Mouse (Mus musculus): ENCODE measurements around the gene Rasgrp1.

Rasgrp1 gene

GRCm38 (mm10) chr2:117335552-117336188 is 7.1 kb downstream of the Rasgrp1 start:
- DNase-seq (ENCODE audit: low spot score in 2 of 2) = no peak

DNA sequence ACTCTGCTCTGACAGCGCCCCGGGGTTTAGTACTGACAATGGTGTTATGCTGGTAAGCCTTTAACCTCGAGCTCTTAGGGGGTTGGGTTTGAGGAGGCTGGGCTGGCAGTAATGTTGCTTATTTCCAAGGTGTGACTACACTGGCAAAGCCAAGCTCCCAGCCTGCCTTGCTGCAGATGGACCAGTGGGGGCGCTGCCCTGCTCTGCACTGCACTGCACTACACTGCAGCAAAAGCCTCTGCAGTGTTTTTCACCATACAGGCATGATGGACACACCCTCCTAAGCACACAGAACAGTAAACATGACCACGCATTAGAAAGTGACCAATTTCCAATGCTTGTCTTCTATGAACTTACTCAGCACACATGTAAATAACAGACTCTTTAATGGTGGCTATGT is 11.2 kb downstream of the Rasgrp1 start:
- no peak for DNase-seq (ENCODE audit: low spot score in 2 of 2)

DNA sequence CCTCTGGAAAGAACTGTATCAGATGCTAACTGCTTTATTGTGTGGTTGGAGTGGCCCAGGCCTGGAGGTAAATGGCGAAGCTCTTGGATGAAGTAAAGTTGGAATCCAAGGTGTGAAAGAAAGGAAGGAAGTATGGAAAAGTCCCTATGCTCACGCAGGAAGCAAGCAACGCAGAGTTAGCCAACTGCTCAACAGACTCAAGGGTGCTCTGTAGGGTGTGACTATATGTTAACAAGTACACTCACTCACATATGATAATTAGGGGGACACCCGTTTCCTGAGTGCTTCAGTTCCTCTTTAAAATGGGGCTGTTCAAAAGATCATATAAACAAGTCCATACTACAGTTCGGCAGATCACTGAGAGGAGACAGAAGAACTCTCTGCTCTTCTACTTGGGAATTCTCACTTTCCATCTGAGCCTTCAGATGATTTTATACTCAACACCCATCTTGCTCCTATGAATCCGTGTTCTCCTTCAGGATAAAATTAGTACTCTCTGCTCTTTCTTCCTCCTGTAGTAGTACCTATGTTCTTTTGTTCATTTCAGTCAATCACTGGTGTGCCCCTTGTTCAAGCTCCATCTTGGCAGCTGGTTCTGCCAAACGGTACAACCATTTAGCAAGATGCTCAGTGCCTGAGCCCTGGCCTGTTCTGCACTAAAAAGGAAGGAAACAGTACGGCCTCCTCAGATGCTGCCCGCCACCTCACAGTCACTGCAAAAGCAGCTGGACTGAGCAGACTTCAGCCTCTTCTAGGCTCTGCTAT is 14.1 kb downstream of the Rasgrp1 start:
- DNase-seq (ENCODE audit: low spot score in 2 of 2) = no peak

- no peak for DNase-seq (ENCODE audit: low spot score in 2 of 2)
Measured at GRCm38 (mm10) chr2:117322399-117322798, 20.4 kb downstream of the Rasgrp1 start.

DNA sequence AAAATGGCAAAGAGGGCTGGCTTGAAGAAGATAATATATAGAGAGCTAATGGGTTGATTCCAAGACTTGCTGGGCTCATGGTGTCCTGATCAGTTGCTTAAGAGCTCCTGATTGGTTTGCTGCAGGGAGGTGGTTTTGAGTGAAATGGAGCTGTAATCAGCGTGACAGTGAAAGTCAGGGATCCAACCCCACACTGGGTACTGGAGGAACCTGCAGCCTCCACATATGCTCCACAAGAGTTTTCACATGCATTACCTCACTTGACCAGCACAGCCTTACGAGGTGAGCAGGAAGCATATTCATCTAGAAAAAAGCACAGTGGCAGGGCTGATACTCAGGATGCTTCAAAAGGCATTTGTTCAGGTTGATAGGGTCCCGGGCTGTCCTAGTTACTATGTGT is 21.6 kb downstream of the Rasgrp1 start:
- DNase-seq (ENCODE audit: low spot score in 2 of 2) = no peak

DNA sequence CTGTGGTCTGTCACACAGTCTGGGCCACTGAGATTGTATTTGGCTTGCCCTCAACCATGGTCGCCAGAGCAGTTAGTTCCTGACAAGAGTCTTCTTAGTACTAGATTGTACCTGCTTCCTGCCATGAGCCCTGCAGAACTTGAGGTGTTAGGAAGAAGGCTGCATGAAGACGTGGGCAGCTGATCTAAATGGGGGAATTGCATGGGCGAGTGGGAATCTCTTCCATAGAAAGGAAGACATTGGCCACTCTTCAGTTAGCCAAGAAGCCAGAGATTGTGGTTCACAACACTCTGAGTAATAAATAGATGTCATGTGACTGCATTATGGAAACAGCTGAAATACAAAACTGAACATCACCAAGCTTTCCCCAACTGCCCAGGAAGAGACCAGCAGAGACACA is 23.8 kb downstream of the Rasgrp1 start:
- no peak for DNase-seq (ENCODE audit: low spot score in 2 of 2)

DNA sequence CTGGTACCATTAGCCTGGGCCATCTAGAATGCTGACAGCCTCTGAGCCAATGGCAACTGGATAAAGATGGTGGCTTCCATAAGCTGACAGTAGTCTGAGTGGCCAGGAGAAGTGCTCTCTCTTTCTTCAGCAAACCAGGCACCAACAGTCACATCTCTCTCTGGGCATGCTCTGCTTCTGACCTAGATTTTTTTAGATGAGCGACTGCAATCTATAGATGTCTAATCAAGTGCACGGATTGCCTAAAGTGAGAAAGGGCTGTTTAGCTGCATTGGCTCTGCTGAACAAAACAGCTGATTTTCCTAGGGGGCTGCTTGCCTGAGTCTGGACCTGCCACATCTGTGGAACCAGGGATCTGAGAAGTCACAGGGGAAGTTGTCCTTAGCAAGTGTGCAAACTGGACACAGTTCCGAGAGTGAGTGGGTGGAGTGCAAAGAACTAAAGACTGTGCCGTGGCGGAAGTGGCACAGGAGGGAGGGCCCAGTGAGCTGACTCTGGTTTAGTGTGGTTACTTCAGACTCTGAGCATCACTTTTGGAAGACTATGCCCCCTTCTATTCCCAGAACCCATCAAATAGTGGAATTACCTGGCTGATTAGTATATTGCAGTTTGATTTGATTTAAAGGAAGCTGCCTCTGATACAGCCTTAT is 29.1 kb downstream of the Rasgrp1 start:
- DNase-seq (ENCODE audit: low spot score in 2 of 2) = no peak

- no peak for DNase-seq (ENCODE audit: low spot score in 2 of 2)
Measured at GRCm38 (mm10) chr2:117312441-117312895, 30.3 kb downstream of the Rasgrp1 start.

- DNase-seq (ENCODE audit: low spot score in 2 of 2) = no peak
Measured at GRCm38 (mm10) chr2:117312030-117312429, 30.8 kb downstream of the Rasgrp1 start.

DNA sequence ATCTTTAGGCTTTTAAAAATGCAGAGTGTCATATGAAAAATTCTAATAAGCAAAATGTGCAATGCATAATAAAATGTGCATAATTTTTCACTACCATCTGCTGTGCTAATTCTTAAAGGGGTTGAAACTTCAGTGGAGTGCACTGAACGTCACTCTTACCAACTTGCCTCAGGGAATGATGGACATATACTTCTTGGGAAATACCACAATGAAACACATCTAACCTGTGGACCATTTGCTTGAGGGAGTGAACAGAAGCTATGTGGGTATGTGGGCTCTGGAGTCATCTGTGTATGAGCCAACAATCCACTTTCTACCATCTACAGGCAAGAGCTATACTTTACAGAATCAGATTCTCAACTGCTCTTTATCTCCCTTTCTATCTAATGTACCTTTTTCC is 31.5 kb downstream of the Rasgrp1 start:
- DNase-seq (ENCODE audit: low spot score in 2 of 2) = no peak

DNA sequence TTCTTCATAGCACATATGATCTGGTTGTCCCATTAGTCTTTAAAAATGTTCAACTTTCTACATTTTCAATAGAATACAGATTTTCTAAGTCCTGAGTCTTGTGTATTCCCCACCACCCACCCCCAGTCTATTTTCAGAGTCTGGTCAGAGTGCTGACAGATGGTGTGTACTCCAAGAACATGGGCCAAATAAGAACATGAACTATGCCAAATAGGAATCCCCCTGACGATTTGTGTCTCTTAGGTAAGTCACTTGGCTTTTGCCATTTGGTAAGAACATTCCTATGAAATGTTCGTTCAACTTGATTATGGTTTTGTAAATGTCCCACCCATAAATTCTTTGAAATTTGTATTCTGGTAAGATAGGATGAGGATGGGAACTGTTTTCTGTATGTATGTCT is 33.8 kb downstream of the Rasgrp1 start:
- DNase-seq (ENCODE audit: low spot score in 2 of 2) = no peak

GRCm38 (mm10) chr2:117307959-117308358 is 34.8 kb downstream of the Rasgrp1 start:
- DNase-seq (ENCODE audit: low spot score in 2 of 2) = no peak

DNA sequence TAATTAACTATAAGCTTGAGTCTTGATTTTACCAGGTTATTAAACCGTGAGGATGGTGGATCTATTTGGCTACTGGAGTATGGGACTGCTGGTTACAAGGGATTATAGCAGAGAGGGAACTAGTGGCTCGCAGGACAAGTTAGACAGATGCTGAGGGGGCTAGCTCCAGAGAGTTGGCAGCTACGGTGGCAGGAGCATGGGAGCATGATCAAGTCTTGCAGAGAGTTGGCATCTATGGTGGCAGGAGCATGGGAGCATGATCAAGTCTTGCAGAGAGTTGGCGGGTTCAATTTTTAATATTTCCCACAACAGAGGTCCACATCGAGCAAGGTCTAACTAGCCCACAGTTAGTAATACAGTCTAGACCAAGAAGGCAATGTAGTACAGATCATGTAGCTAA is 37.9 kb downstream of the Rasgrp1 start:
- DNase-seq (ENCODE audit: low spot score in 2 of 2) = no peak

GRCm38 (mm10) chr2:117303391-117304350 is 39.1 kb downstream of the Rasgrp1 start:
- DNase-seq (ENCODE audit: low spot score in 2 of 2) = no peak

DNA sequence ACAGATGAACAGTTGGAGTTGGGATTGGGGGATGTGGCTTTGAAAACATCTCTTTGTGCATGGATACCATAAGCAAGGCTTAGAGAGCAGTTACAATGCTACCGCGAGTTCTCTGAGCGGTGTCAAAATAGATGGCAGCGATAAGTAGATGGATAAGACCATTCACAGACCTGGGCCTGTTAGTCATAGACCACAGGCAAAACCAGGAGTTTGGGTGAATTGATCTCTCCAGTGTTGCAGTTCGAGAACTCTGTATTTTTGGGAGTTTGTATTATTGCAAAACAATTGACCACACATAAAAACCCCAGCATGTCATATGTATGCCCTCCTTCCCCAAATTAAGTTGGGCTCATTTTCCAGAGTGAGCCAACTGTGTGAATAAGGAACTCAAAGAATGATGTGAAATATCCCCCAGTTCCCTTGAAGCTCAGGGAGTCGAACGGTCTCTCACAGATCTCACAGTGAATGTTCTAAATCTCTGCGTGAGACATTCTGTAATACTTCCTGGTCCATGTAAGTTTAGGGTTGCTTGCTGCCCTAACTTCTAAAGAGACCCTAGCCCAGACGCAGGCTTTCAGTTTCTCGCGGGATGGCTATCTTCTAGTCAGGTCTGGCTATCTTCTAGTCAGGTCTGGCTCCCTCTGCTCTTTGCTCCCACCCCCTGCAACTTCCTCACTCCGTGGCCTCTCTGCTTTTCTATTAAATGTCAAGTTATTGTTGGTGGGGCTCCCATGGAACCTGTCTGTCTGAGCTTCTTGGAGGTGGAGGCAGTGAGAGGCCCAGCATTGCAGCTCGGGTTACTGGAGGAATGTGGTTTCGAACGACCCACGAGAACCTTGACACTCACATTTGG is 43.0 kb downstream of the Rasgrp1 start:
- no peak for DNase-seq (ENCODE audit: low spot score in 2 of 2)

DNA sequence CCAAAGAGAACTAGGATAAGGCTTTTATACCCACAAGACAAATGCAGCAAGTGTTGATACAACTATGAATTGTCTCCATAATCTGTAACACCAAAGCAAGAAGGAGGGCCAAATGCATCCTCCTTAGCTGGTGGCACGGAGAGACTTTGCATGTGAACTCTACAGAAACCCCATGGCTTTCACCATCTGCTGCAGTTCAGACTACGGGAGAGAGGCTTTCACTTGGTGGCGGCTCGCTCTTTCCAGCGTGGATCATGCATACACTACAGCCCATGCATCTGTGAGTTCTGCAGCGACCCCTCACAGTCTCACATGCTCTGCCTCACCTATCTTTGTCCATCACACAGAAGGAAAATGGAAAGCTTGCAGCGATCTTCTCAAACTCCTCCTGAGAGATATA is 54.5 kb downstream of the Rasgrp1 start:
- DNase-seq (ENCODE audit: low spot score in 2 of 2) = no peak

DNA sequence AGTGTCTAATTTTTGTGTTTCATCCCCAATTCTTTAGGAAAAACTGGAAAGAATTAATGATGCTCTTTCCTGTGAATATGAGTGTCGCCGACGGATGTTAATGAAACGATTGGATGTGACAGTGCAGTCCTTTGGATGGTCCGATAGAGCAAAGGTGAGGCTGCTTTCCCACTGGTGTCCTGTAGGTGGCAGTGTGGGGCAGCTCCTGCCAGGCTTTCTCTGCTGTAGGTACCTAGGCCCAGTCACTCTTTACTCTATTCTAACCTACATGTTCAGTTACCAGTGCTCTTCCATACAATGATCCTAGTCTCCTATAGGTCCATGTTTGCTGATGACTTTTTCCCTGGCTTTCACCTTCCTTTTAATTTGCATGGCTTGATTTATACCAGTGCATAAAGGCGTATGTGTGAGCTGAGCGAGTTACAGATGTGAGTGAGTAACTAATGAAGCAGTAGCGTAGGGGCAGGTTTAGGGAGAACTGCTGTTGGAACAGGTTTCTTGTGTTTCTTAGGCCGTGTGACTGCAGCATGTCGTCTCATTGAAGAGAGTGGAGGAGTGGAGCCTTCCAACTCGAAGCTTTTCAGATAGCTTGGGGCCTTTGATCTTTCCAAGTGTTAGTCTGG is 78.9 kb downstream of the Rasgrp1 start:
- DNase-seq (ENCODE audit: low spot score in 2 of 2) = peak in 1 of 2 experiments; percentile 54

GRCm38 (mm10) chr2:117262184-117262583 is 80.6 kb downstream of the Rasgrp1 start:
- no peak for DNase-seq (ENCODE audit: low spot score in 2 of 2)

- DNase-seq (ENCODE audit: low spot score in 2 of 2) = no peak
Measured at GRCm38 (mm10) chr2:117257617-117258016, 85.2 kb downstream of the Rasgrp1 start.

DNA sequence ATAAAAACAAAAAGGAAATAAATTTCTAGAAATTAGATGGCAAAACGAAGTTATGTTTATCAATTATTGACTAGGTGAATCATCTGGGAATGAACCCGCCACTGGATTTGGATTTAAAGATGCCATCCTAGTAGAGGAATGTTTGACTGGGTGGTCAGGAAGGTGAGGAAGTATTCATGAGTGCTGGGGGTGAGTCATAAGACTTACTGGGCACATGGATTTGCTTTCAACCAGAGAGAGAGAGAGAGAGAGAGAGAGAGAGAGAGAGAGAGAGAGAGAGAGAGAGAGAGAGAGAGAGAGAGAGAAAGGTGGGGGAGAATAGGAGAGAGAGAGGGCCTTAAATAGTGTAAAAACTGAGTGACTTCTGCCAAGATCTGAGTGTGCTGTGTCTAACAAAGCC is 87.4 kb downstream of the Rasgrp1 start:
- no peak for DNase-seq (ENCODE audit: low spot score in 2 of 2)

Measured in frontal cortex, postnatal 10 days (tissue).